Mouse (Mus musculus) liver, postnatal 0 days (tissue): ENCODE results near the gene Psmg3. TPM values are rescaled to one million over a fixed set of nuclear protein-coding genes. Genes with fewer than 3 reads are reported as not detected.

Source experiments
- ATAC-seq: fragments of 200-750 bp; cut with Nextera tagmentation; 2 replicates; pipeline ENCODE4 v1.8.0; 2017; ENCODE audit warnings: mild to moderate bottlenecking, moderate library complexity
- DNase-seq: peaks from one replicate; pipeline ENCODE4 v3.0.0-alpha.2; 2016
- H3K27ac ChIP-seq: fragments of 300-500 bp; sonication (generic); 2 replicates; pipeline ENCODE4 v1.5.1; 2014; ENCODE audit warnings: antibody characterized with exemption, moderate library complexity, mild to moderate bottlenecking, low read depth
- H3K27me3 ChIP-seq: fragments of 300-500 bp; sonication (generic); 2 replicates; pipeline ENCODE4 v1.6.1; 2014; ENCODE audit warnings: low read length, control low read depth, mixed read lengths; ENCODE audit not compliant: insufficient read depth
- H3K36me3 ChIP-seq: fragments of 300-500 bp; sonication (generic); replicated peaks from 2 replicates; pipeline ENCODE4 v1.6.1; 2014; ENCODE audit warnings: mild to moderate bottlenecking, control low read depth, low read length, moderate library complexity, mixed read lengths; ENCODE audit not compliant: insufficient read depth
- H3K4me1 ChIP-seq: fragments of 300-500 bp; sonication (generic); 2 replicates; pipeline ENCODE4 v1.6.1; 2014; ENCODE audit warnings: antibody characterized with exemption, mild to moderate bottlenecking, control low read depth; ENCODE audit not compliant: insufficient read depth
- H3K4me2 ChIP-seq: fragments of 300-500 bp; sonication (generic); 2 replicates; pipeline ENCODE4 v1.6.1; 2014; ENCODE audit warnings: low read depth, mild to moderate bottlenecking, low read length, moderate library complexity, mixed read lengths
- H3K4me3 ChIP-seq: fragments of 300-500 bp; sonication (generic); 2 replicates; pipeline ENCODE4 v1.5.1; 2014; ENCODE audit warnings: low read depth, low read length
- H3K9ac ChIP-seq: fragments of 300-500 bp; sonication (generic); replicated peaks from 2 replicates; pipeline ENCODE4 v1.6.1; 2014; ENCODE audit warnings: mild to moderate bottlenecking, moderate library complexity
- H3K9me3 ChIP-seq: fragments of 300-500 bp; sonication (generic); 2 replicates; pipeline ENCODE4 v1.6.1; 2016; ENCODE audit warnings: mild to moderate bottlenecking, control low read depth, low read length, mixed read lengths
- CTCF ChIP-seq: sonication (generic); IDR thresholded peaks from 2 replicates; pipeline ENCODE4 v1.5.1; 2016; ENCODE audit warnings: antibody characterized with exemption, low read depth
- EP300 ChIP-seq: IDR thresholded peaks from 2 replicates; pipeline ENCODE4 v1.6.1; 2016; ENCODE audit warnings: antibody characterized with exemption, low read depth, mild to moderate bottlenecking
- WGBS: fragments of 180-500 bp; shearing (Covaris S2); extraction: QIAGEN DNeasy Blood & Tissue Kit; methylation state at CpG from one replicate; pipeline ENCODE4 v1.1.7; 2014; ENCODE audit not compliant: insufficient replicate concordance; 5-methylcytosine and 5-hydroxymethylcytosine counted together
- polyA plus RNA-seq: library from polyadenylated mRNA; unstranded; fragments of >200 nt; fragmentation: Nextera tagmentation; extraction: Ambion mirVana; gene quantifications from 2 replicates; pipeline ENCODE4 v1.2.1, GENCODE M21; 2015

Psmg3 gene
- polyA plus RNA-seq, 1 experiment from 2014 or later = 29.1 TPM

GRCm38 (mm10) chr5:139803601-139804102 lies 23.0 kb downstream of the Psmg3 start:
- Histone ChIP-seq H3K9ac (peak overlapping the region; percentile 64), H3K4me1 (peaks cover 37% of the 10 kb centered on the region), H3K36me3 (peaks cover 42% of the 10 kb centered on the region), H3K27ac (peak overlapping the region; percentile 99), H3K27me3 (no peaks in the 10 kb centered on the region), H3K4me3 (no peak overlapping the region), H3K4me2 (peak overlapping the region; percentile 64), H3K9me3 (no peaks in the 10 kb centered on the region)
- WGBS = 15% methylated on average over 12 of the region's 12 CpGs
- peak; percentile 61 for ATAC-seq
- peak; percentile 70; the same call in 1 of the 2 replicates for TF ChIP-seq CTCF
- TF ChIP-seq EP300 = no peak
- DNase-seq = peak; percentile 87

DNA sequence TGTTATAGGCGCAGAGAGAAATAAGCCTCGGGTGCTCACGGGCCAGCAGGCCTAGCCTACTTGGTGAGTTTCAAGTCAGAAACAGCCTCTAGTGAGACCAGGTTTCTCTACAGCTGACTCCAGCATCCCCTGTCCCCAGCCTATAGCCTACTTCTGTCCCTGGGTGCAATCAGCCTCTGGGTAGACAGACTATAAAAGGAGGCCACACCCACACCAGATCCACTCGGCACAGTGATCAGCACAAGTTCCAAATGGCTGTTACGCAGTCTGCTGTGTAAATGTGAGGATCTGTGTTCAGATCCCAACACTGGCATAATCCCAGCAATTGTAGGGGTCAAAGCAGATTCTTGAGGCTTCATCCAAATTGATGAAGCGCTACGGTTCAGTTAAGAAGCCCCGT lies 23.5 kb downstream of the Psmg3 start:
- DNase-seq = peak; percentile 36
- peak overlapping the region; percentile 64 for H3K4me2 ChIP-seq
- peaks cover 47% of the 10 kb centered on the region for H3K36me3 ChIP-seq
- H3K27ac ChIP-seq = peak overlapping the region; percentile 99
- WGBS = 70% methylated on average over 8 of the region's 8 CpGs
- H3K9me3 ChIP-seq = no peaks in the 10 kb centered on the region
- 0 out of 2 replicates have a peak overlapping the region, but pooled peaks have one; percentile 64 for H3K9ac ChIP-seq
- ATAC-seq = 0 out of 2 replicates have a peak, but pooled peaks have one; percentile 9
- H3K4me3 ChIP-seq = no peak overlapping the region
- no peaks in the 10 kb centered on the region for H3K27me3 ChIP-seq
- peaks cover 37% of the 10 kb centered on the region for H3K4me1 ChIP-seq
- no peak for TF ChIP-seq CTCF
- TF ChIP-seq EP300 = no peak

- 0 out of 2 replicates have a peak overlapping the region, but pooled peaks have one; percentile 11 for H3K27ac ChIP-seq
- no peak overlapping the region for H3K4me2 ChIP-seq
- no peak for TF ChIP-seq CTCF
- TF ChIP-seq EP300 = no peak
- no peaks in the 10 kb centered on the region for H3K9me3 ChIP-seq
- H3K9ac ChIP-seq = no peak overlapping the region
- no peak for ATAC-seq
- DNase-seq = peak; percentile 13
- peaks cover 53% of the 10 kb centered on the region for H3K36me3 ChIP-seq
- 90% methylated on average over 10 of the region's 10 CpGs for WGBS
- H3K4me1 ChIP-seq = peaks cover 49% of the 10 kb centered on the region
- H3K27me3 ChIP-seq = no peaks in the 10 kb centered on the region
- H3K4me3 ChIP-seq = no peak overlapping the region
Observed at GRCm38 (mm10) chr5:139801880-139802279, 24.8 kb downstream of the Psmg3 start.

GRCm38 (mm10) chr5:139801231-139801630 lies 25.5 kb downstream of the Psmg3 start:
- 0 out of 2 replicates have a peak overlapping the region, but pooled peaks have one; percentile 11 for H3K27ac ChIP-seq
- DNase-seq (no peak), ATAC-seq (no peak)
- WGBS = 94% methylated on average over 8 of the region's 8 CpGs
- no peak overlapping the region for H3K9ac ChIP-seq
- peaks cover 52% of the 10 kb centered on the region for H3K4me1 ChIP-seq
- H3K27me3 ChIP-seq = no peaks in the 10 kb centered on the region
- H3K4me3 ChIP-seq = no peak overlapping the region
- no peak for TF ChIP-seq CTCF
- no peak for TF ChIP-seq EP300
- H3K36me3 ChIP-seq = peaks cover 60% of the 10 kb centered on the region
- H3K9me3 ChIP-seq = no peaks in the 10 kb centered on the region
- no peak overlapping the region for H3K4me2 ChIP-seq

- TF ChIP-seq CTCF = no peak
- no peak for TF ChIP-seq EP300
- Histone ChIP-seq H3K4me1 (peaks cover 52% of the 10 kb centered on the region), H3K9me3 (no peaks in the 10 kb centered on the region), H3K36me3 (peaks cover 65% of the 10 kb centered on the region), H3K4me3 (no peak overlapping the region), H3K4me2 (no peak overlapping the region), H3K27ac (no peak overlapping the region), H3K27me3 (no peaks in the 10 kb centered on the region), H3K9ac (no peak overlapping the region)
- ATAC-seq = no peak
- 95% methylated on average over 33 of the region's 33 CpGs for WGBS
- DNase-seq = peak; percentile 13
Observed at GRCm38 (mm10) chr5:139799801-139800590, 26.7 kb downstream of the Psmg3 start.

- DNase-seq (no peak), ATAC-seq (no peak)
- TF ChIP-seq CTCF (no peak), EP300 (no peak)
- H3K36me3 ChIP-seq = peaks cover 65% of the 10 kb centered on the region
- H3K27me3 ChIP-seq = no peaks in the 10 kb centered on the region
- 93% methylated on average over 9 of the region's 9 CpGs for WGBS
- H3K9me3 ChIP-seq = no peaks in the 10 kb centered on the region
- H3K4me3 ChIP-seq = no peak overlapping the region
- H3K4me1 ChIP-seq = peaks cover 54% of the 10 kb centered on the region
- no peak overlapping the region for H3K9ac ChIP-seq
- no peak overlapping the region for H3K4me2 ChIP-seq
- no peak overlapping the region for H3K27ac ChIP-seq
Observed at GRCm38 (mm10) chr5:139799041-139799440, 27.6 kb downstream of the Psmg3 start.
